Mouse (Mus musculus): ENCODE measurements at regions not wholly inside any gene's neighbourhood (a gene's known extent, or its start where the extent isn't known, plus 50 kb on each side); places are given as distances from the start of the nearest gene placed in this dataset.

- TF ChIP-seq POLR2A (IDR thresholded peaks at IDR 0.05; ENCODE audit: control insufficient read depth in 1 of 2, insufficient read depth in 1 of 2, low read depth in 1 of 2, low read length in 2 of 2, poor library complexity in 1 of 2), result no peak
- TF ChIP-seq EP300 (IDR thresholded peaks at IDR 0.05; ENCODE audit: low read depth in 1 of 2, low read length in 2 of 2), result no peak
- no peak for TF ChIP-seq NRF1 (IDR thresholded peaks at IDR 0.05; ENCODE audit: insufficient read depth, low read depth, low read length, poor library complexity, severe bottlenecking)
- no peak for TF ChIP-seq CTCF (IDR thresholded peaks at IDR 0.05 in 2 of 3, conservative IDR thresholded peaks at IDR 0.05 in 1 of 3; ENCODE audit: control insufficient read depth in 1 of 3, insufficient read depth in 1 of 3, low read depth in 2 of 3, low read length in 3 of 3, poor library complexity in 1 of 3, severe bottlenecking in 1 of 3)
- no peak for TF ChIP-seq MAFK (IDR thresholded peaks at IDR 0.05; ENCODE audit: borderline replicate concordance, low read depth, low read length)
Measured at GRCm38 (mm10) chr6:93192980-93193379, 249.7 kb upstream of the Adamts9 start.
